Mouse (Mus musculus) liver, adult 2 months (tissue): ENCODE results near the gene Ppie.
A peak's percentile ranks its signal among the peaks of the same experiment; 100 is the strongest.

Experiments used
- CTCF ChIP-seq: fragments of 200-500 bp; IDR thresholded peaks from 2 replicates; pipeline ENCODE4 v1.5.1; 2011; ENCODE audit warnings: low read depth, low read length, control low read depth
- POLR2A ChIP-seq: fragments of 200-500 bp; IDR thresholded peaks from 2 replicates; pipeline ENCODE4 v1.6.1; 2011; ENCODE audit warnings: low read length, control low read depth; ENCODE audit not compliant: insufficient read depth; ENCODE audit errors: extremely low read depth

DNA sequence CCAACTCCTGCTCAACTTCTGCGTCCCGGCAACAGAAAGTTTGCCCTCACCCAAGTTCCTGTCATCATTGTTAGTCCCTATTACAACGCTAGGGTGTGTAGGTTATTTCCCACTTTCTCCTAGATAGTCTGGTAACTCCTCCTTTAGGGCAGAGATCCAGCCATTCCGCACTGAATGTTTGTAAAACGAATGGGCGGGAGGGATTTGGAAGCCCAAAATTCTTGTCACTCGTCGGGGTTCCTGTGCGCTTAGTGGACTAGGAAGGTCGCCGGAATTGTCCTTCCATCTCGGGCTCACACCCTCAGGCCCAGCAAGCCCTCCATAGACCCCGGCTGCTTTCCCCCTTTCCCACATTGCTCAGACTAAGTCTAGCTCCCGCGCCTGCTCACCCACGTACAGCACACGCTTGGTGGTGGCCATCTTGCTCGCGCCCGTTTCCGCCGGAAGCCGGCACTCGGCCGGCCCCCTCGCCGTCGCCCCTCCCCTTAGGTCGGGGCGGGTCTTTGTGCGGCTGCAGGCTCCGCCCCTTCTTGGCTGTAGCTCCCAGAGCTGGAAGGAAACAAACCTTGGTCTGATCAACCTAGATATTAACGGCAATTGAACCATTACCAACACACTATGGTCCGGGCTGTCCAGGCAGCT lies at the start of gene Ppie:
- TF ChIP-seq POLR2A (peak; percentile 65; the same call in 1 of the 2 replicates), CTCF (no peak)
